Mouse (Mus musculus): ENCODE measurements at regions not wholly inside any gene's neighbourhood (a gene's known extent, or its start where the extent isn't known, plus 50 kb on each side); places are given as distances from the start of the nearest gene placed in this dataset.

- TF ChIP-seq POLR2A (IDR thresholded peaks at IDR 0.05; ENCODE audit: insufficient read depth, low read depth, low read length) (no peak), EP300 (IDR thresholded peaks at IDR 0.05; ENCODE audit: insufficient read depth, low read depth, low read length) (no peak), CTCF (IDR thresholded peaks at IDR 0.05) (no peak)
Observed at GRCm38 (mm10) chr7:128854193-128854592, 109.5 kb downstream of the Sec23ip start.
